Comparison of ENCODE assay signal across 13 mouse cellular contexts in genomic region chr7:45529461-45529860, GRCm38 (mm10). TPM values are rescaled to one million over a fixed set of nuclear protein-coding genes. Genes with fewer than 3 reads are reported as not detected.
DNase-seq lines count a peak whose midpoint lies in the region; ATAC-seq and TF ChIP-seq lines count a peak whose summit lies in the region.
"Had no signal": no experiment of that assay in that cellular context is flagged by ENCODE, and none has a peak within 500 bp of the region (broad histone marks: within the 10 kb centered on the region; RNA-seq: fewer than 3 reads in every experiment).

No protein-coding gene starts in this region.

- no peak for ATAC-seq in kidney, embryonic 15.5 days (replicated peaks; ENCODE audit: low FRiP score)

- H3K9ac ChIP-seq in kidney, embryonic 15.5 days = no peak overlapping the region
- peak overlapping the region; percentile 68 for H3K9ac ChIP-seq in MEL (ENCODE audit: control insufficient read depth, low read depth, low read length, poor library complexity, severe bottlenecking)

- 6% methylated on average over 6 of the region's 6 CpGs for WGBS in kidney, embryonic 15.5 days
- 13% methylated on average over 6 of the region's 6 CpGs for WGBS in heart, embryonic 10.5 days

- H3K4me3 ChIP-seq in kidney, embryonic 15.5 days (replicated peaks) = no peak overlapping the region
- peak overlapping the region; percentile 34 to 36 for H3K4me3 ChIP-seq in MEL (ENCODE audit: control insufficient read depth in 1 of 2, insufficient read depth in 1 of 2, low read depth in 2 of 2, low read length in 2 of 2)
- H3K4me3 ChIP-seq in heart, embryonic 10.5 days = peak overlapping the region; percentile 27; the same call in 1 of the 2 replicates

- H3K9me3 ChIP-seq in kidney, embryonic 15.5 days (replicated peaks) = no peaks in the 10 kb centered on the region
- no peaks in the 10 kb centered on the region for H3K9me3 ChIP-seq in MEL (replicated peaks; ENCODE audit: insufficient read depth, low read length)
- H3K9me3 ChIP-seq in heart, embryonic 10.5 days = no peaks in the 10 kb centered on the region

- TF ChIP-seq EP300 in MEL (IDR thresholded peaks at IDR 0.05; ENCODE audit: low read depth in 1 of 2, low read length in 2 of 2) = no peak

- peaks cover 3% of the 10 kb centered on the region for H3K36me3 ChIP-seq in kidney, embryonic 15.5 days
- H3K36me3 ChIP-seq in MEL (ENCODE audit: control insufficient read depth in 1 of 2, insufficient read depth in 2 of 2, low read length in 2 of 2) = peaks cover 0 to 12% of the 10 kb centered on the region in 2 experiments; a peak in 2 of 4 replicates
- 0 out of 2 replicates have a peak, but pooled peaks cover 1% of the 10 kb centered on the region for H3K36me3 ChIP-seq in heart, embryonic 10.5 days

- no peaks in the 10 kb centered on the region for H3K27me3 ChIP-seq in kidney, embryonic 15.5 days
- peaks cover 0 to 5% of the 10 kb centered on the region in 2 experiments; a peak in 2 of 4 replicates for H3K27me3 ChIP-seq in MEL (ENCODE audit: control insufficient read depth in 1 of 2, insufficient read depth in 2 of 2, low read length in 2 of 2)
- peaks cover 10% of the 10 kb centered on the region; the same call in 1 of the 2 replicates for H3K27me3 ChIP-seq in heart, embryonic 10.5 days (ENCODE audit: insufficient read depth, poor library complexity, severe bottlenecking)

- TF ChIP-seq CTCF in MEL (IDR thresholded peaks at IDR 0.05 in 2 of 3, conservative IDR thresholded peaks at IDR 0.05 in 1 of 3; ENCODE audit: control insufficient read depth in 1 of 3, insufficient read depth in 1 of 3, low read depth in 2 of 3, low read length in 3 of 3, poor library complexity in 1 of 3, severe bottlenecking in 1 of 3) = no peak

- H3K27ac ChIP-seq in kidney, embryonic 15.5 days = peak overlapping the region; percentile 75
- 0 out of 2 replicates have a peak overlapping the region, but pooled peaks have one; percentile 15 for H3K27ac ChIP-seq in MEL (ENCODE audit: control insufficient read depth, low read depth, low read length)
- peak overlapping the region; percentile 43 for H3K27ac ChIP-seq in heart, embryonic 10.5 days

- intact Hi-C loops in left cerebral cortex, postnatal 36 days (cut with DNase I) = loop anchor here (5.0 kb wide), 1 partner anchor 52 kb away; no protein-coding TSS in a partner anchor

- no peak for TF ChIP-seq RAD21 in MEL (IDR thresholded peaks at IDR 0.05; ENCODE audit: low read depth, low read length)

- peaks cover 13% of the 10 kb centered on the region for H3K79me2 ChIP-seq in MEL (ENCODE audit: control insufficient read depth, insufficient read depth, low read length, poor library complexity)

- peak overlapping the region; percentile 44 for H3K4me2 ChIP-seq in kidney, embryonic 15.5 days

- peaks cover 43% of the 10 kb centered on the region for H3K4me1 ChIP-seq in kidney, embryonic 15.5 days
- peaks cover 0 to 15% of the 10 kb centered on the region in 2 experiments; a peak in 3 of 4 replicates for H3K4me1 ChIP-seq in MEL (ENCODE audit: control insufficient read depth in 1 of 2, insufficient read depth in 2 of 2, low read length in 2 of 2)
- H3K4me1 ChIP-seq in heart, embryonic 10.5 days = peaks cover 44% of the 10 kb centered on the region

- no peak for DNase-seq in kidney, adult 11 months
- peak; percentile 72 for DNase-seq in MEL (ENCODE audit: low read depth, low spot score)
- no peak for DNase-seq in heart, embryonic 10.5 days (ENCODE audit: low spot score)
- DNase-seq in lung, postnatal 4 days = peak; percentile 26 to 56
- no peak for DNase-seq in left cerebral cortex, postnatal 36 days (ENCODE audit: low spot score in 2 of 2)
- DNase-seq in frontal cortex, postnatal 36 days (ENCODE audit: low spot score in 2 of 2) = no peak
- no peak for DNase-seq in frontal cortex, postnatal 10 days (ENCODE audit: low spot score in 2 of 2)
- DNase-seq: cerebellum, postnatal 25 days; retina, postnatal 1 day; thymus, postnatal 4 days had no signal

- TF ChIP-seq POLR2A in MEL (IDR thresholded peaks at IDR 0.05; ENCODE audit: control insufficient read depth in 1 of 2, insufficient read depth in 1 of 2, low read depth in 1 of 2, low read length in 2 of 2, poor library complexity in 1 of 2) = no peak

TF ChIP-seq in MEL, 35 proteins besides CTCF, POLR2A, EP300 and RAD21:
- TF ChIP-seq SIN3A (IDR thresholded peaks at IDR 0.05; ENCODE audit: low read length) (0 out of 2 replicates have a peak, but pooled peaks have one; percentile 20), ELF1 (IDR thresholded peaks at IDR 0.05; ENCODE audit: low read depth, low read length) (peak; percentile 59), USF1 (IDR thresholded peaks at IDR 0.05; ENCODE audit: low read depth, low read length) (no peak), TAL1 (IDR thresholded peaks at IDR 0.05; ENCODE audit: low read length) (no peak), ZKSCAN1 (IDR thresholded peaks at IDR 0.05; ENCODE audit: low read depth, low read length) (no peak)

RNA-seq across cellular contexts. Expression of gene Plekha4, which starts 3.3 kb away (rescaled TPM):
- 4.5 and 5.1 TPM in 2 replicates for polyA plus RNA-seq in kidney, embryonic 15.5 days (2015; fragmentation: Nextera tagmentation; extraction: Ambion mirVana)
- total RNA-seq in MEL (2012; rRNA removed) = 0.12 and 0.36 TPM in 2 replicates
- polyA plus RNA-seq in MEL (2012; ENCODE audit: insufficient read depth in 1 of 2, insufficient read length in 2 of 2, low read depth in 1 of 2, low replicate concordance in 2 of 2, missing spikeins in 1 of 2) = under 1 TPM in 1 of 2 experiments, not detected in 1; 0.65 TPM
- polyA plus RNA-seq in heart, embryonic 10.5 days (2016; fragmentation: Nextera tagmentation; extraction: Ambion mirVana) = 0.59 and 0.64 TPM in 2 replicates
- 1 to 10 TPM; 3.7 to 5.2 TPM for total RNA-seq in left cerebral cortex, postnatal 36 days (2021)

RNA-seq across cellular contexts. Expression of gene Ppp1r15a, which starts 3.4 kb away (rescaled TPM):
- polyA plus RNA-seq in kidney, embryonic 15.5 days (2015; fragmentation: Nextera tagmentation; extraction: Ambion mirVana) = 18.6 and 24.7 TPM in 2 replicates
- 27.0 and 27.2 TPM in 2 replicates for total RNA-seq in MEL (2012; rRNA removed)
- 10 to 100 TPM in 1 of 2 experiments, not detected in 1; 78.0 TPM for polyA plus RNA-seq in MEL (2012; ENCODE audit: insufficient read depth in 1 of 2, insufficient read length in 2 of 2, low read depth in 1 of 2, low replicate concordance in 2 of 2, missing spikeins in 1 of 2)
- 28.2 and 31.2 TPM in 2 replicates for polyA plus RNA-seq in heart, embryonic 10.5 days (2016; fragmentation: Nextera tagmentation; extraction: Ambion mirVana)
- 10 to 100 TPM; 24.2 to 31.3 TPM for total RNA-seq in left cerebral cortex, postnatal 36 days (2021)

RNA-seq across cellular contexts. Expression of gene Nucb1, which starts 19.3 kb away (rescaled TPM):
- polyA plus RNA-seq in kidney, embryonic 15.5 days (2015; fragmentation: Nextera tagmentation; extraction: Ambion mirVana) = 221 and 252 TPM in 2 replicates
- 196 and 224 TPM in 2 replicates for total RNA-seq in MEL (2012; rRNA removed)
- polyA plus RNA-seq in MEL (2012; ENCODE audit: insufficient read depth in 1 of 2, insufficient read length in 2 of 2, low read depth in 1 of 2, low replicate concordance in 2 of 2, missing spikeins in 1 of 2) = 100 to 1,000 TPM in 1 of 2 experiments, 10 to 100 TPM in 1; 92.3 to 343 TPM
- 163 and 198 TPM in 2 replicates for polyA plus RNA-seq in heart, embryonic 10.5 days (2016; fragmentation: Nextera tagmentation; extraction: Ambion mirVana)
- 10 to 100 TPM; 96.8 to 98.9 TPM for total RNA-seq in left cerebral cortex, postnatal 36 days (2021)

RNA-seq across cellular contexts. Expression of gene Hsd17b14, which starts 25.2 kb away (rescaled TPM):
- polyA plus RNA-seq in kidney, embryonic 15.5 days (2015; fragmentation: Nextera tagmentation; extraction: Ambion mirVana) = 11.8 and 14.8 TPM in 2 replicates
- total RNA-seq in MEL (2012; rRNA removed) = 1.8 and 2.0 TPM in 2 replicates
- 1 to 10 TPM in 1 of 2 experiments, not detected in 1; 9.3 TPM for polyA plus RNA-seq in MEL (2012; ENCODE audit: insufficient read depth in 1 of 2, insufficient read length in 2 of 2, low read depth in 1 of 2, low replicate concordance in 2 of 2, missing spikeins in 1 of 2)
- 0.42 and 1.2 TPM in 2 replicates for polyA plus RNA-seq in heart, embryonic 10.5 days (2016; fragmentation: Nextera tagmentation; extraction: Ambion mirVana)
- total RNA-seq in left cerebral cortex, postnatal 36 days (2021) = under 1 TPM in 1 of 2 experiments, not detected in 1; 0.39 TPM
- total RNA-seq: hematopoietic stem cell, adult 5-6 weeks; liver, adult 2 months had no signal
- polyA plus RNA-seq: liver, adult 2 months had no signal

RNA-seq across cellular contexts. Expression of gene Bcat2, which starts 40.5 kb away (rescaled TPM):
- 75.4 and 78.5 TPM in 2 replicates for polyA plus RNA-seq in kidney, embryonic 15.5 days (2015; fragmentation: Nextera tagmentation; extraction: Ambion mirVana)
- total RNA-seq in MEL (2012; rRNA removed) = 47.4 and 49.4 TPM in 2 replicates
- polyA plus RNA-seq in MEL (2012; ENCODE audit: insufficient read depth in 1 of 2, insufficient read length in 2 of 2, low read depth in 1 of 2, low replicate concordance in 2 of 2, missing spikeins in 1 of 2) = 100 to 1,000 TPM in 1 of 2 experiments, not detected in 1; 140 TPM
- 76.7 and 80.8 TPM in 2 replicates for polyA plus RNA-seq in heart, embryonic 10.5 days (2016; fragmentation: Nextera tagmentation; extraction: Ambion mirVana)
- 10 to 100 TPM; 18.8 to 27.5 TPM for total RNA-seq in left cerebral cortex, postnatal 36 days (2021)

Comparison
In these comparisons a context has a peak if more than half of its experiments do, and no peak if none do; other contexts are left out.
1. H3K27ac ChIP-seq: peak in every context shown above with its lines; median percentile 75 in kidney, embryonic 15.5 days; 43 in heart, embryonic 10.5 days; 15 in MEL.
2. DNase-seq: peak in MEL (single experiment) and lung, postnatal 4 days (2 of 2); none in kidney, adult 11 months (single experiment), heart, embryonic 10.5 days (single experiment), left cerebral cortex, postnatal 36 days (0 of 2), frontal cortex, postnatal 36 days (0 of 2) and frontal cortex, postnatal 10 days (0 of 2).